Mouse (Mus musculus) E14TG2a.4 (cell line): ENCODE data around the gene Ctnna3.

Experiments used
- CTCF ChIP-seq: conservative IDR thresholded peaks from 2 replicates; pipeline ENCODE4 v1.5.1; 2014; ENCODE audit warnings: low read length
- POU5F1 ChIP-seq: IDR thresholded peaks from 2 replicates; pipeline ENCODE4 v1.6.1; 2014; ENCODE audit warnings: low read length, borderline replicate concordance

DNA sequence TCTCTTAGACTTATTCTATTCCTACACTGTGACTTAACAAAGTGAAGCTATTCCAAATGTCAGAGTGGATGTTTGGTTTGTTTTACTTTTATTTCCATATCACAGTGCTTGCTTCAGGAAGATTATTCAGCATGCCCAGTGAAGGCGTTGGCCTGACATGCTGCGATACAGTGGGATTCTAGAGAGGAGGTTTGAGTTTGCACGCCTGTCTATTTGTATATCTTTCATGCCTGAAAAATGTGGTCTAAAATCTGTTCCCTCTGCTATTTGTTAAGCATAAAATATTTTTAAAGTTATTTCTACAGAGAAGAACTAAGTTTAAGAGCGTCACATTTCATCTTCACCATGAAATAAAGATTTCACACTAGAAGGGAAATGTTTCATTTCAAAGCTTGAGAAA lies 813.5 kb downstream of the Ctnna3 start:
- no peak for TF ChIP-seq CTCF
- TF ChIP-seq POU5F1: no peak
